Mouse (Mus musculus): ENCODE data around the gene Id2.

Id2 gene

GRCm38 (mm10) chr12:25104541-25104940 lies 7.6 kb upstream of the Id2 start:
- no peak for DNase-seq (ENCODE audit: low spot score in 2 of 2)

- DNase-seq (ENCODE audit: low spot score in 2 of 2), result no peak
Measured at GRCm38 (mm10) chr12:25103911-25104310, 7.0 kb upstream of the Id2 start.

- no peak for DNase-seq (ENCODE audit: low spot score in 2 of 2)
Measured at GRCm38 (mm10) chr12:25101389-25101788, 4.4 kb upstream of the Id2 start.

GRCm38 (mm10) chr12:25100411-25101217 lies 3.7 kb upstream of the Id2 start:
- DNase-seq (ENCODE audit: low spot score in 2 of 2), result peak in 1 of 2 experiments; percentile 28

- peak in 1 of 2 experiments; percentile 17 for DNase-seq (ENCODE audit: low spot score in 2 of 2)
Measured at GRCm38 (mm10) chr12:25099563-25100408, 2.8 kb upstream of the Id2 start.

GRCm38 (mm10) chr12:25099313-25099562 lies 2.3 kb upstream of the Id2 start:
- DNase-seq (ENCODE audit: low spot score in 2 of 2), result peak in 1 of 2 experiments; percentile 32

- peak; percentile 85 to 86 for DNase-seq (ENCODE audit: low spot score in 2 of 2)
Measured at GRCm38 (mm10) chr12:25098561-25099312, 1.8 kb upstream of the Id2 start.

- DNase-seq (ENCODE audit: low spot score in 2 of 2), result no peak
Measured at GRCm38 (mm10) chr12:25098161-25098550, 1.2 kb upstream of the Id2 start.

GRCm38 (mm10) chr12:25097210-25098160 lies 545 bp upstream of the Id2 start:
- peak in 1 of 2 experiments; percentile 28 for DNase-seq (ENCODE audit: low spot score in 2 of 2)

- no peak for DNase-seq (ENCODE audit: low spot score in 2 of 2)
Measured at GRCm38 (mm10) chr12:25096640-25097051, 294 bp downstream of the Id2 start.

- DNase-seq (ENCODE audit: low spot score in 2 of 2), result peak; percentile 95 to 97
Measured at GRCm38 (mm10) chr12:25095974-25096639, 833 bp downstream of the Id2 start.

GRCm38 (mm10) chr12:25095538-25095937 lies 1.4 kb downstream of the Id2 start:
- DNase-seq (ENCODE audit: low spot score in 2 of 2), result no peak

GRCm38 (mm10) chr12:25094621-25095521 lies 2.1 kb downstream of the Id2 start:
- no peak for DNase-seq (ENCODE audit: low spot score in 2 of 2)

- DNase-seq (ENCODE audit: low spot score in 2 of 2), result peak in 1 of 2 experiments; percentile 23
Measured at GRCm38 (mm10) chr12:25093241-25093774, 3.6 kb downstream of the Id2 start.

- DNase-seq (ENCODE audit: low spot score in 2 of 2), result peak in 1 of 2 experiments; percentile 38
Measured at GRCm38 (mm10) chr12:25092751-25093211, 4.2 kb downstream of the Id2 start.

GRCm38 (mm10) chr12:25092027-25092704 lies 4.8 kb downstream of the Id2 start:
- DNase-seq (ENCODE audit: low spot score in 2 of 2), result peak; percentile 87

- DNase-seq (ENCODE audit: low spot score in 2 of 2), result no peak
Measured at GRCm38 (mm10) chr12:25089433-25089832, 7.5 kb downstream of the Id2 start.

GRCm38 (mm10) chr12:25086966-25087365 lies 10.0 kb downstream of the Id2 start:
- no peak for DNase-seq (ENCODE audit: low spot score in 2 of 2)

Measured in frontal cortex, postnatal 25 days (tissue).